Mouse (Mus musculus) megakaryocyte-erythroid progenitor cell, adult 5-6 weeks (primary cell): Measurements from ENCODE around the gene Drosha. TPM values are rescaled to one million over a fixed set of nuclear protein-coding genes. Genes with fewer than 3 reads are reported as not detected.

Experiments
- ATAC-seq: replicated peaks from 2 replicates; pipeline ENCODE4 v1.8.0; 2016; ENCODE audit warnings: mild to moderate bottlenecking, inconsistent platforms; ENCODE audit not compliant: severe bottlenecking, poor library complexity, low FRiP score, low TSS enrichment
- total RNA-seq, 2 experiments: library from RNA; stranded (forward) in 1 of 2; stranded (reverse) in 1 of 2; fragments of 200-1000, 215-1000 nt in 1 of 2; fragments of >200 nt in 1 of 2; fragmentation: Nextera tagmentation in 1 of 2; gene quantifications; 2 replicates each; pipeline ENCODE4 v1.2.3; 2014 to 2017

Drosha gene
- total RNA-seq, 2 experiments from 2014 or later = 32.3 to 69.9 TPM

GRCm38 (mm10) chr15:12876266-12876665 is 51.7 kb downstream of the Drosha start:
- no peak for ATAC-seq

- no peak for ATAC-seq
Measured at GRCm38 (mm10) chr15:12876881-12877280, 52.3 kb downstream of the Drosha start.

GRCm38 (mm10) chr15:12877934-12878333 is 53.3 kb downstream of the Drosha start:
- no peak for ATAC-seq

- ATAC-seq = no peak
Measured at GRCm38 (mm10) chr15:12878581-12878980, 54.0 kb downstream of the Drosha start.

GRCm38 (mm10) chr15:12879937-12880336 is 55.3 kb downstream of the Drosha start:
- ATAC-seq = no peak

- no peak for ATAC-seq
Measured at GRCm38 (mm10) chr15:12884855-12885254, 60.2 kb downstream of the Drosha start.

- no peak for ATAC-seq
Measured at GRCm38 (mm10) chr15:12885361-12885760, 60.7 kb downstream of the Drosha start.

- ATAC-seq = no peak
Measured at GRCm38 (mm10) chr15:12887206-12887605, 62.6 kb downstream of the Drosha start.

- peak; percentile 68 for ATAC-seq
Measured at GRCm38 (mm10) chr15:12888312-12888711, 63.7 kb downstream of the Drosha start.

GRCm38 (mm10) chr15:12889909-12890308 is 65.3 kb downstream of the Drosha start:
- ATAC-seq = no peak

GRCm38 (mm10) chr15:12895426-12895825 is 70.8 kb downstream of the Drosha start:
- ATAC-seq = peak; percentile 19

- ATAC-seq = peak; percentile 91
Measured at GRCm38 (mm10) chr15:12896022-12897009, 71.7 kb downstream of the Drosha start.

GRCm38 (mm10) chr15:12897831-12898230 is 73.2 kb downstream of the Drosha start:
- no peak for ATAC-seq

GRCm38 (mm10) chr15:12900428-12901196 is 76.0 kb downstream of the Drosha start:
- peak; percentile 52 for ATAC-seq

- ATAC-seq = no peak
Measured at GRCm38 (mm10) chr15:12901197-12901570, 76.6 kb downstream of the Drosha start.

- no peak for ATAC-seq
Measured at GRCm38 (mm10) chr15:12904442-12904841, 79.8 kb downstream of the Drosha start.

GRCm38 (mm10) chr15:12907962-12908719 is 83.5 kb downstream of the Drosha start:
- 0 out of 2 replicates have a peak, but pooled peaks have one; percentile 18 for ATAC-seq

GRCm38 (mm10) chr15:12908720-12909028 is 84.1 kb downstream of the Drosha start:
- no peak for ATAC-seq

GRCm38 (mm10) chr15:12909171-12909570 is 84.6 kb downstream of the Drosha start:
- no peak for ATAC-seq

- no peak for ATAC-seq
Measured at GRCm38 (mm10) chr15:12911082-12911481, 86.5 kb downstream of the Drosha start.
